Mouse (Mus musculus): ENCODE results near the gene Slc7a5.
A peak's percentile ranks its signal among the peaks of the same experiment; 100 is the strongest.

Slc7a5 gene

DNA sequence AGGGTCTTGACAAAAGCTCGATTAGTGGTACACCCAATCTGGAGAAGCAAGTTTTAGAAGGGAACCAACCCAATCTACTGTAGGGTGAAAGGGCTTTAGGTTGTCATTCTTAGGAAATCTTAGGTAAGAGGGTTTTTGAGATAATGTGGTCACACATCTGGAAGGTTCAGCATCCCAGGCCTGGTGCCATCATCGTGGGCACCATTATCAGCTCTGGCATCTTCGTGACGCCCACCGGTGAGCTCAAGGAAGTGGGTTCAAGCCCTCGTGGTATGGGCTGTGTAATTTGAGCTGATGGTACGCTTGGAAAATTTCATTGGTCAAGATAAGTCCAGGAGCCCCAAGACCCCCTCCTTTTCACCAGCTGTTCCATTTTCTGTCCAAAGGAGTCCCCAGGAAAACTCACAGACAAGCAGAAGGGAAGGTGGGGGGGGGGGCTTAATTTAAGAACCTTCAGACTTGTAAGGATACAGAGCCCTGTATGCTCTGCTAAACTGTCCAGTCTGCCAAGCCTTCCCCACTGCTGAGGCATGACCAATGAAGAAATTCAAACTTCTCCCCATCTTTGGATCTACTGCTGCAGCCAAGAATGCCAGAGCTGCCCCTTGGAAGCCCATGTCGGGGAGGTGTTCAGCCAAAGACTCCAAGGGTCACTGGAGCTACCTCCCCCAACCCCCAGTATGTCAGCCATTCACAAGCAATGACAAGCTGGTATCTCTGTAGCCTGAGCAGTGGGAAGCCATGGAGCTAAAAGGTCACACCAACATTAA lies 1.1 kb upstream of the Slc7a5 start:
- DNase-seq (ENCODE audit: low read depth, low spot score): peak; percentile 41

DNA sequence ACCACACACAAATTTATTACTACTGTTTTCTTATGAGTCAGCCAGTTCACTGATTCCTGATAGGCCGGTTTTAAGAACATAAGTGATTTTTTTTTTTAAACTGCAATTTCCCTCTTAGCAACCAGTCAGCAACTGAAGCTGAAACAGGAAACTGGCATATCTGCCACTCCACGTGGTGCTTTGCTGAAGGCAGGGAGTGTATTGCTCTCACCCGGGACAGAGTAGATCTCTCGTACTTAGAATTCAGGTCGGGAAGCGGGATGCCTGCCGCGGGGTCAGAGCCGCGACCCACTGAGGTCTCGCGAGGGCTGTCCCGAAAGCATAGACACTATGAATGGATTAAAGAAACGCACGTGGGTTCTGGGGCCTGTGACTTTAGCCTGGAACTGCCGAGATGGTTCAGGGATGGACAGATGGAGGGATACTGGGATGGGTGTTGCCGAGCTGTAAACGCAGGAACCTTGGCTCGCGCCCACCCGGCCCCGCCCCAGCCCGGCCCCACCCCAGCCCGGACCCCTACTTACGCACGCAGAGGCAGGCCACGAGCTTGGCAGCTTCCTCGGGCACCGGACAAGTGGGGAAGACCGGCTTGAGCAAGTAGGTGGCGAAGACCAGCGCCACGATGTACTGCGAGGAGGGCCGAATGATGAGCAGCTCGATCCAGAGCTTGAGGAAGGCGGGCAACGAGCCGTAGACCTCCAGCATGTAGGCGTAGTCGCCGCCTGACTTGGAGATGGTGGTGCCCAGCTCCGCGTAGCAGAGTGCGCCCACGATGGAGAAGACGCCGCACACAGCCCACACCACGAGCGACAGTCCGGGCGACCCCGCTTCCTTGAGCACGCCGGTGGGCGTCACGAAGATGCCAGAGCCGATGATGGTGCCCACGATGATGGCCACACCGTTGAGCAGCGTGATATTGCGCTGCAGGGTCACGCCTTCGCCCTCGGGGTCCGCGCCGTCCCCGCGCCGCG lies 667 bp downstream of the Slc7a5 start:
- DNase-seq (ENCODE audit: low read depth, low spot score): peak; percentile 70

DNA sequence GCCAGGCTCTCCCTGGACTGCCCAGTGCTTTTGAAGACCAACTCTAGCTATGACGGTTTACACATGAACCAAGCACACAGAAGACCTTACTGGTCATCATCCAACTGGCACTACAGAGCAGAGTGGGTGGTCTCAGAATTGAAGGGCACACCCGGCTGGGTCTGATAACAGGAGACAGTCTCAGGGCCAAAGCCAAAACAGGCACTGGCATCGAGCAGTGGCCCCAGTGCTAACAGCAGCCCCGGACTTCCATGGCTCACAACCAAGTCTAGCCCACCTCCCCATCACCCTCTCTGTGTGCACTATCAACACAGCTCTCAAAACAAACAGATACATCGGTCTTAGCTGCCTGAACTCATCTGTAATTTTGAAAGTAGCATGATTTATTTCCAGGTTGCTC lies 1.6 kb downstream of the Slc7a5 start:
- no peak for DNase-seq (ENCODE audit: low read depth, low spot score)

DNA sequence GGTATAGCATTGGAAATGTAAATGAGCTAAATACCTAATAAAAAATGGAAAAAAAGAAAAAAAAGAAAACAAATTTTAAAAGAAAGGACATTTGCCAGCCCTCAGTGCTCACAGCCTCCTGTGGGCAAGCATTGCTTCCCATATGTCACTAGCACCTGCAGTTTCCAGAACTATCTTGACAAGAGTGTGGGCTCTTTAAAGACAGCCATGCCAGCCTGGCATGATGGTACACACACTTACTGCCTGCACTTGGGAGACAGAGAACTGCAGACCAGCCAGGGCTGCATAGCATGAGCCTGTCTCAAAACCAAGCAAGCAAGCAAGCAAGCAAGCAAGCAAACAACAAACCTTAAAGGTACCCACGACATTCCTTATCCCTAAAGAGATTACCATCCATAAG lies 2.1 kb downstream of the Slc7a5 start:
- no peak for DNase-seq (ENCODE audit: low read depth, low spot score)

DNA sequence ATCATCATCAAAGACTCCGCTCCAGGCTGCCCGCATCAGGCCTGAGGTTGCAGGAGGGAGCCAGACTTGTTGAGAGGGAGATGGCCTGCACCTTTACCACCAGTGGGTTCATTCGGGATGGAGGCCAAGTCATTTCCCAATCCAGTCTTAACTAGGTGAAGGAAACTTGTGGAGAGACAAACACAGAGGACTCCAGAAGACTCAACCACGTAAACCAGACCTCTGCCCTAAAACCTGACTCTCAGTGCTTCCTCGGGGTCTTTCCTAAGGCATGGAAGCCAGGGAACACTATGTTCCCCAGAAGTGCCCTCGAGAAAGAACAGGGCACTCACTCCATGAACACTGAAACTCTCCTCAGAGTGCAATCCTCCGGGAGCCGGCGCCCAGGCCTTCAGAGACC lies 2.5 kb downstream of the Slc7a5 start:
- no peak for DNase-seq (ENCODE audit: low read depth, low spot score)

DNA sequence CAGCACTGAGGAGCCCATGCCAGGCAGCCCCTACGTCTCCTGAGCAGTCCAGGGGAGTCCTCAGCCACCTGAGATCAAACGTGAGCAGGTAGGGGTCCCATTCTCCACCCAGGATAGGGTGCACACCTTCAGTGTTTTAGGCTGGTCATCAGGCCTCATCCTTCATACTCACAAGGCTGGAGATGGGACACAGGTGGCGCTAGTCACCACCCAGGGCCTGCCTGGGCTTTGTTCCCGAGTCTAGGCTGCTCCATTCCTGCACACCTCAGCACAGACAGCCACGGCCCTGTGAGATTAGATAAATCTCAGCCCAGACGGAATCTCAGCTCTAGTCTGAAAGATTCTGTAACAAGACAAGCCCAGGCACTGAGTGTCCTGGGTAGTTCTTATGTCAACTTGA lies 3.5 kb downstream of the Slc7a5 start:
- no peak for DNase-seq (ENCODE audit: low read depth, low spot score)

DNA sequence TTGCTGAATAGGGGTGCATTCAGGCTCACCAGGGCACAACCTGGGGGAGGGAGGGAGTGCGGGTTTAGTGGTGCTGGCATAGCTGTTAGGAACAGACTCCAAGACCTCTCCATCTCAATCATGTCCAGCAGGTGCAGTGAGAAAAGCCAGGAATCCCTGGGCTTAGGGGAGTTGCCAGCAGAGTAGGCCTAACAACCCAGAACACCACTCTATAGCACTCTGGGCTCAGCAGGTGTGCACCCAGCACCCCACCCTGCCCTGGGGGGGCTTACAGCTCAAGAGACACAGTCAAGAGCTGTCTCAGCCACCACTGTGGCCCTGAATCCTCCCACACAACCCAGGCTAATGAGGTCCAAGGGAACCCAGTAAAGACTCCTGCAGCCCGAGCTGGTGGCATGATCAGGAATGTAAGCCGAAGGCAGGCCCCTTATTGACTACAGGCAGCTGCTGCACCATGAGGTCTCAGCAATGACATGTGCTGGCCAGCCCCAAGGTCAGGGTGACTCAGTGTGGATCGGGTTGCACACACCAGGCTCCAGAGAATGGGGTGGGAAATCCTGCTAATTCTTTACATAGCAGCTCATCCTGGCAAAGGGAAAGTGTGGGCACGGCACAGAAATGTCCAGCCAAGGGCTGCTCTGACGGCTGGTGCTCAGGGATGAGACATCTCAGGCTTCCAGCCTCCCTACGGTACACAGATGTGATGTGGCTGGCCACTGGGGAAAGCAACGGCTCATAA lies 5.8 kb downstream of the Slc7a5 start:
- DNase-seq (ENCODE audit: low read depth, low spot score): no peak

DNA sequence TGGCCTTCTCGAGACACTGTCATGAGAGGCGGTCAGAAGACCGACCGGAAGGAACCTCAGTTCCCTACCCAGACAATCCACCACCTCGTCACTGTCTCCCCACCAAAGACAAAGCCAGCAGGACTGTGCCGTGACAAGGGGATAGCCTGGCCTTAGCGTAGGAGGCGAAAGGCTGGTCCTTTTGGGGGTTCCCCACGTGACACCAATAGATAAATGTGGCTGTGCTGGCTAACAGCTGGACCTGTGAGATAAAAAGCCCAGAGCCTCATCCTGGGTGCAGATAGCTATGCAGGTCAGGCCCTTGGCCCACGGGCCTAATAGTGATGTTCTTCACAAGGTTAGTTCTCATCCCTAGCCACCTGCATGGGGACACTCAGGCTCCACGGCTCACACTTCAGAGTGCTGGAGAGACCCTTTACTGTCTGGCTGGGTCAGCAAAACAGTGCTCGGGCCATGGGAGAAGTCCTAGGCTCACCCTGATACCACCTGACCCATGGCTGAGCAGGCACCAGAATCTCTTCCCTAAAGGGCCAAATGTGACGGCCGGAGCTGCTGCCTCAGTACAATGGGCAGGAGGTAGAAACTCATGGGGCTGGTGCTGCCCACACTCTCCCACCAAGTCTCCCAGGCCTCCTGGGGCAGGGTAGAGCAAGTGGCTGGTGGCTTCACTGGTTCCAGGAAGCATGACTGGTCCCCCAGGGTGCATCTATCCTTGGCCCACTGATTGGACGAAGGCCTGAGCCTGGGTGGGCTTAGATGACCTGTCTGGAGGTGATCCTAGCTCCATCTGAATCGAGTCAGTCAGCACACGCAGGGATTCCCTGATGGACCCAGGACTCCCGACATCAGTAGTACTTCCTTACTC lies 8.1 kb downstream of the Slc7a5 start:
- DNase-seq (ENCODE audit: low read depth, low spot score): no peak

DNA sequence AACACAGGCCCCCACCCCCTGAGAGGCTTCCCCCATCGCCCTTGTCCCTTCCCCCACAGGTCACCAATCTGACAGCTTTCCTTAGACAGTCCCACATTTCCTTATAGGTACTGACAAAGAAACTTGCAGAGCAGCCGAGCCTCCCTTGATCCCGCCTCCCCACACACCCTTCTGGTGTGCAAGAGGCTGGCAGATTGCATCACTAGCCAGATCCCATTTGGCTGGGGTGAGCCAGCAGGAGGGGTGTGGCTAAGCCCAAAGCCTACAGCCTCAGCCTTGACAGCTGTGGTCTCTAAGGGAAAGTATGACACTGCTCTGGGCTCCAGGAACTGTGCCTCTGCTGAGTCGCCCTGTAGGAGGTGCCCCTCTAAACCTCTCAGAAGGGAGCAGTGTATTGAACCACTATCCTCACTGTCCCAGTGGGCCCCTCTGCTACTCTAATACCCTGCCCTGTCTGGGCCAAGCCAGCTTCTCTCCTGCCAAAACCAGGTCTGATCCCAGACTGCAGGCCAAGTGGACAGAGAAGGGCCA lies 9.0 kb downstream of the Slc7a5 start:
- peak; percentile 38 for DNase-seq (ENCODE audit: low read depth, low spot score)

DNA sequence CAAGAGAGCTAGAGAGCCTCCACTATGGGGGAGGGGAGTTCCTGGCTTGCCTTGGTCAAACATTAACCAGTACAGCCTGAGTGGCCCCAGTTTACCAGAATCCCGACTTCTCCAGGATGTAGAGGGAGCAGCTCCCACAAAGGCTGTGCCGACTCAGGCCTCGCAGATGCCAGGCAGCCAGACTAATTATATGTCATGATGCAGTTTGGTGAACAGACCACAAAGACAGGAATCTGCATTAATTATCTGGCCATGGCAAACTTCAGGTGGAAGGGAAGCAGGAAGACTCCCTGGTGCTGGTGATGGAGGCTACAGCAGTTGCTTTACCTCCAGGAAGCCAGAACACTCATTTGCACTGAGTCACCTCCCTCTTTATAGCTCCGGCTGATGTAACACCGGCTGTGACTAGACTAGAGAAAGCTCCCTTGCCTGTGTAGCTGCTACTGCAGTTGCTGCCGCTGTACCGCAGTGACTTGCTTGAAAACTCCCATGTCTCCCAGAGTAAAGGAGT lies 9.6 kb downstream of the Slc7a5 start:
- DNase-seq (ENCODE audit: low read depth, low spot score): no peak

DNA sequence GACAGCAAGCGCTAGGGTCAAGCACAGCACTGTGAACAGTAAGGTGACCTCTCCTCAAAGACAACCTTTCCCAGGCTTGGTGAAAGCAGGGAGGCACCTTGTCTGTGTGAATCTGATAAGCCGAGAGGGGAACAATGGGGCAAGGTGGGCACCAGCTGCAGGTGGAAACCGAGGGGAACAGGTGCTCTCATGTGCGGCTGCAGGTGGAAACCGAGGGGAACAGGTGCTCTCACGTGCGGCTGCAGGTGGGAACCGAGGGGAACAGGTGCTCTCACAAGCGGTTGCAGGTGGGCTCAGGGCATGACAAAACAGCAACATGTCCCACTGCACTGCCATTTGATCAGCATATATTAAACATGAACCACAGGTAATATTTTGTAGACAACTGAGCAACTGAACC lies 10.3 kb downstream of the Slc7a5 start:
- DNase-seq (ENCODE audit: low read depth, low spot score): no peak

DNA sequence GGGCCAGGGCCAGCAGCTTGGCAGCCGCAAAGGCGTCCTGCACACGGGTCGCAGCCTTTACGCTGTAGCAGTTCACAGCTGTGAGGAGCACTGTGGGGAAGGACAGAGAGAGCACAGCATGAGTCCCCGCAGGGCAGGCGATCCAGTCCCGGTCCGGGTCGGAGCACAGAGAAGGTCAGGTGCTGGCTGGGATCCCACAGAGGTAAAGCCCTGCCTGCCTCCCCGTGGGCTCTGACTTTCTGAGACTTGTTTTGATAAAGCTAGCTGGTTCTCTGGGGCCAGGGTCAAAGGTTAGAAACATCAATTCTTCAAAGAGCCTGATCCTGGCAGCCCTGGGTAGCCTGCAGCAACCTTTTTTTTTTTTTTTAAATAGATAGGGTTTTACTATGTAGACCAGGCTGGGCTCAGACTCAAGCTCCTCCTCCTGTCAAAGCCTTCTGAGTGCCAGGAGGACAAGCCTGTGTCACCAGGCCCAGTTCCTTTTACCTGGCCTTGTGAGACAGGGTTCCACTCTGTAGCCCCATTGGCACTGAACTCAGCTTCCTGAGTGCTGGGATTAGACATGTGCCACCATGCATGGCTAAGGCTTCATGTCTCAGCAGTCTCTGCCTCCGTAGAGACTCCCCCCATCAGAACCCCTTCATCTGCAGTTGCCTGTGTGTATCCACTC lies 10.9 kb downstream of the Slc7a5 start:
- no peak for DNase-seq (ENCODE audit: low read depth, low spot score)

DNA sequence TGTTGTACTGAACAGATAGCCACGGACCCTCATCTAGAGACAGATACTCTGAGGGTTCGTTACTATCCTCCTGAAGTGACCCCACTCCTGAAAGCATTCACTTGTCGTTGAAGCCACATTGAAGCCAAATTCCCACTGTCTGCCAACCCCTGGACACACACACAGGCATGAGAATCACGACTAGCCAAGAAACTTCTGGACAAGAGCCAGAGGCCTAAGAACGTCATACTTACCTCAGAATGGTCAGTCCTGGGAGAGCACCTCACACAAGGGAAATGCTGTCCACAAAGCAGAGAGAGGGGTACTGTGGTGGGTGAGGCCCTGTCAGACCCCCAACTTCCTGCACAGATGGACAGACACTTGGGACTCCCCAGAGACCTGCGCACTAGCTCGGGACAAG lies 11.6 kb downstream of the Slc7a5 start:
- DNase-seq (ENCODE audit: low read depth, low spot score): no peak

DNA sequence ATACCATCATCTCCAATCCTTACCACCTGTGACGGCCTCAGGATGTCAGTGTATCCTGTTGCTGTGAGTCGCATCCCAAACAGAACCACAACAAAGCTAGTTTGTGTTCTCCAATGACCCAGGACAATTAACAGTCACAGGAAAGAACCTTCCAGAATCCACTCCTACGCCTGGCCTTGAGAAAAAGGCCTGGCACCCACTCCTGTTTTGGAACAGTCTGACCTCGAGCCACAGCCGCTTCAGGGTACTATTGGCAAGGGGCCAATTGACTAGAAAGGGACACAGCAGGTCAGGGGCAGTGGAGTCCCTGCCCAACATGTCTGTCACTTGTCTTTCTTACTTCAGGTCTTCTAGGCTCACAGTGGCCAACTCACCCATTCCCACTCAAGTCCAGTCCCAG lies 14.6 kb downstream of the Slc7a5 start:
- DNase-seq (ENCODE audit: low read depth, low spot score): no peak

DNA sequence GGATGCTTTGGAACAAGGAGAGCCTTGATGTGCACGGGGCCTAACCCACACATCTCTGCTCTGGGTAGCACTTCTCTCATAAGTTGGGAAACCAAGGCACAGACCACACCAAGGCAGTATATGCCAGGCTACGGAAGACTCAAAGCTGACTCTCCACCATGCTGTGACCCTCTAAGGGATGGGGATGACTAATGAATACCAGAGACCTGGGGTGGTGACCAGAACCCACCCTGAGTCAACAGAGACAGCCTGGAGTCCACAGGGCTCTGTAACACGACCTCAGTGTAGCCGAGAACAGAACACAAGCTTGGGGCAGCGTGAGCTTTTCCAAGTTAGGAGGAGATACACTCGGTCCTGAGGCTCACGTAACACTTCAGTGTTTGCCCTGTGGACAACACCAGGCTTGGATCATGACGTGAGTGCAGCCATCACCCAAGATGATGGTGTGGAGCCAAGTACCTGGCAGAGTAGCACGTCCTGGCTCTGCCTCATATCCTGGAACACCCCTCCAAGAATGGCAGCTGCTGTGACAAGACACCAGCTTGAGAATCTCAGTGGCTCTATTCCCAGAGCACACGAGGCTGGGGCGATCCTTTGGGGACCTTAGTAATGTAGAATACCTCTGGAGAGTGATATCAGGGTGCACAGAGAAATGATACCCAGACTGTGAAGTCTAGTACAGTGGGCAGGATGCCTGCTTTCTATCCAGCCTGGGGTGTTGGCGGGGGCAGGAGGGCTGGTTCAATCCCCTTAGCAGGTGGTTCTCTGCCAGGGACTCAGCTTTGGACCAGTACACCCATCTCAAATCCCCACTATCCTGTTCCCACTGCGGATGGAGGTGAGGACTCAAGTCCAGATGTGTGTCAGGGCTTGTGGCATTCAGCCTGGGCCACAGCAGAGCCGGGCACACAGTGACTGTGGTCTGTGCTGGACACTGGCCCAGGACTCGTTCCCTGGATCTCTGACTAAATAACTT lies 17.4 kb downstream of the Slc7a5 start:
- no peak for DNase-seq (ENCODE audit: low read depth, low spot score)

DNA sequence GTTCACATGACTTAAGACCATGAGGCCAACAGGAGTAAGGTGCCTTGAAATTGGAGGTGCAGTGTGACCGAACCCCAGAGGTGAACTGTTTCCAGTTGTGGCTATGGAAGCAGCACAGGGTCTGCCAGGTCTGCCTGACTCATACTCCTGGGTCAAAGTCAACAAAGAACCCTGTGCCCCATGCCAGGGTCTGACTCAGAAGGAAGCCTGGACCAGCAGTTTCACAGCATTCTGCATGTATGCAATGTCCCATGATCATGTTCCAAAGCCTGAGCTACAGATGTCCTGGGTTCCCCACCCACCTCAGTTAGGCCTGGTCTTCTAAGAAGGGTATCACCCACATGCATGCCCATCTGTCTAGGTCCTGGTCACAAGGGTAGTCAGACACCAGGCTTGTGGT lies 18.2 kb downstream of the Slc7a5 start:
- no peak for DNase-seq (ENCODE audit: low read depth, low spot score)

DNA sequence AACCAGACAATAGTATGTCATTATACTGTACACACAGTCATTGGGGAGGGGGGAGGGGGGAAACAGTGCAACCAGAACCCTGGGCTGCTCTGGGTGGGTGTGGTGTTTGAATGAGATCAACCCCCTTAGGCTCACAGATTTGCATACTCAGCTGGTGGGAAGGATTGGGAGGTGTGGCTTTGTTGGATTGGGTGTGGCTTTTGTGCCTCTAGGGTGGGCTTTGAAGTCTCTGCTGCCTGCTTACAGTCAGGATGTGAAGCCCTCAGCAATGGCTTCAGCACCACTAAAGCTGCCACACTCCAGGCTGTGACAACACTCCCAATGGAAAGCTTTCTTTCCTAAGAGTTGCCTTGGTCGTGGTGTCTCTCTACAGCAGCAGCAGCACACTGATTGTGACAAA lies 19.9 kb downstream of the Slc7a5 start:
- no peak for DNase-seq (ENCODE audit: low read depth, low spot score)

DNA sequence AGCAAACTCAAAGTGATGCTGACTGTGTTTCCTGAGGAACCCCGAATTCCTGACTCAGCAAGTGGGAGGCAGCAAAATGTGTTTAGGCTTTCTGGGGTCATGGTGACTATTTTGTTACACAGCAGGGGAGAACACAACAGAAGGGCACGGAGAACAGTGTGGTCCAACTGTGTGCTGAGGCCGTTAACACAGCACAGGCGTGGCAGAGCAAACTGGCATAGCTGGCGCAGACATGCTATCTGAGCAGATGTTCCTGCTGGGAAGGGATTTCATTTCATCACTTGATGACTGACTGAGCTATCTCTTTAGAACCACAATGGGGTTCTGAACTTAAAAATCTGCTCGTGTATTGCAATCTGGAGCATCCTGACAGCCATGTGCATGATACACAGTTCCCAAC lies 22.1 kb downstream of the Slc7a5 start:
- no peak for DNase-seq (ENCODE audit: low read depth, low spot score)

DNA sequence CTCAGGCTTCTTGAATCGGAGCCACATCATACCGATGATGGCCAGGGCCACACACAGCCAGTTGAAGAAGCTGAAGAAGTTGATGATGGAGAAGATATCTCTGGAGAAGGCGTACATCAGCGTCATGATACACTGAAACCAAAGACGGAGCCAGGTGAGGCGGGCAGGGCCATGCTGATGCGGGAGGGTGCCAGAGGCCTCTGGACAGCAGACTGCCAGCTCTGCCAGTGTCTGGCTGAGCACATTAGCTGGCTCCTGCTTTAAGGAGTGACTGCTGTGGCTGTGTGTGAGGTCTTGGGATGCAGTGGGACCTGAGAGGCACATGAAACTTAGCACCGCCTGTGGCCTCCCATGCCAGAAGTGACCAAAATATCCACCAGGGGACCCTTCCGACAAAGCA lies 22.5 kb downstream of the Slc7a5 start:
- DNase-seq (ENCODE audit: low read depth, low spot score): no peak
